Comparison of ENCODE assay signal across 15 mouse cellular contexts in the genomic region with DNA sequence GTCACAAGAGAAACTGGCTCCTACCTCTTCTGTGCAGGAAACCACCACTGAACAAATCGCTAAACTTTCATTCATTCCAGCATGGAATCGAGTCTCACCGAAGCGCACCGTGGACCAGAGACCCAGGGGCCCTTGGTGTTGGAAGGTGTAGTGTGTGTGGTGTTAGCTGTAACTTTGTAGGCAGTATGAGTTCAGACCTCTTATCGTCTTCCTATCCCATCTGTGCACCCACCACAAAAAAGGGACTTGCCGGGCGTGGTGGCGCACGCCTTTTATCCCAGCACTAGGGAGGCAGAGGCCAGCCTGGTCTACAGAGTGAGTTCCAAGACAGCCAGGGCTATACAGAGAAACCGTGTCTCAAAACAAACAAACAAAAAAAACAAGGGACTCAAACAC. TPM values are rescaled to one million over a fixed set of nuclear protein-coding genes. Genes with fewer than 3 reads are reported as not detected.
DNase-seq lines count a peak whose midpoint lies in the region; ATAC-seq and TF ChIP-seq lines count a peak whose summit lies in the region.
"Had no signal": no experiment of that assay in that cellular context is flagged by ENCODE, and none has a peak within 500 bp of the region (broad histone marks: within the 10 kb centered on the region; RNA-seq: fewer than 3 reads in every experiment).

No protein-coding gene starts in this region.

- no peak for ATAC-seq in forebrain, embryonic 15.5 days (replicated peaks)
- ATAC-seq in forebrain, embryonic 16.5 days: no peak
- ATAC-seq in intestine, embryonic 14.5 days (replicated peaks; ENCODE audit: low FRiP score, low TSS enrichment, low read depth): no peak
- 0 out of 2 replicates have a peak, but pooled peaks have one; percentile 14 for ATAC-seq in megakaryocyte progenitor cell, adult 5-6 weeks (replicated peaks; ENCODE audit: poor library complexity)
- ATAC-seq in hindbrain, embryonic 16.5 days: no peak
- no peak for ATAC-seq in hindbrain, postnatal 0 days

- H3K4me2 ChIP-seq in forebrain, embryonic 15.5 days (replicated peaks): no peak overlapping the region
- no peak overlapping the region for H3K4me2 ChIP-seq in forebrain, embryonic 16.5 days (ENCODE audit: low read length)
- H3K4me2 ChIP-seq in intestine, embryonic 14.5 days (ENCODE audit: low read length): no peak overlapping the region
- no peak overlapping the region for H3K4me2 ChIP-seq in hindbrain, embryonic 16.5 days (ENCODE audit: low read length)
- no peak overlapping the region for H3K4me2 ChIP-seq in hindbrain, postnatal 0 days (ENCODE audit: low read depth, low read length)
- H3K4me2 ChIP-seq: neural tube, embryonic 13.5 days had no signal

- H3K27me3 ChIP-seq in forebrain, embryonic 15.5 days: no peaks in the 10 kb centered on the region
- no peaks in the 10 kb centered on the region for H3K27me3 ChIP-seq in forebrain, embryonic 16.5 days (replicated peaks; ENCODE audit: control insufficient read depth, insufficient read depth, low read length)
- H3K27me3 ChIP-seq in E14TG2a.4 (ENCODE audit: insufficient read depth, low read length): 0 out of 2 replicates have a peak, but pooled peaks cover 2% of the 10 kb centered on the region
- no peaks in the 10 kb centered on the region for H3K27me3 ChIP-seq in intestine, embryonic 14.5 days (replicated peaks; ENCODE audit: control insufficient read depth, insufficient read depth, low read length)
- no peaks in the 10 kb centered on the region for H3K27me3 ChIP-seq in hindbrain, embryonic 16.5 days (replicated peaks; ENCODE audit: control insufficient read depth, insufficient read depth, low read length)
- no peaks in the 10 kb centered on the region for H3K27me3 ChIP-seq in hindbrain, postnatal 0 days (ENCODE audit: insufficient read depth, low read length)
- H3K27me3 ChIP-seq: neural tube, embryonic 13.5 days had no signal

- no peak for TF ChIP-seq CTCF in E14TG2a.4 (conservative IDR thresholded peaks at IDR 0.05; ENCODE audit: low read length)
- no peak for TF ChIP-seq CTCF in hindbrain, postnatal 0 days (IDR thresholded peaks at IDR 0.05; ENCODE audit: low read depth)

- no peak overlapping the region for H3K4me3 ChIP-seq in forebrain, embryonic 15.5 days
- H3K4me3 ChIP-seq in forebrain, embryonic 16.5 days (replicated peaks; ENCODE audit: low read length): no peak overlapping the region
- peak overlapping the region; percentile 74 for H3K4me3 ChIP-seq in E14TG2a.4 (replicated peaks; ENCODE audit: low read length)
- no peak overlapping the region for H3K4me3 ChIP-seq in intestine, embryonic 14.5 days (ENCODE audit: low read depth, low read length)
- no peak overlapping the region for H3K4me3 ChIP-seq in hindbrain, embryonic 16.5 days (ENCODE audit: low read length)
- no peak overlapping the region for H3K4me3 ChIP-seq in hindbrain, postnatal 0 days (ENCODE audit: low read length)
- H3K4me3 ChIP-seq: limb, embryonic 10.5 days; neural tube, embryonic 13.5 days had no signal

- peak overlapping the region; percentile 53 for H3K27ac ChIP-seq in forebrain, embryonic 15.5 days (replicated peaks)
- H3K27ac ChIP-seq in forebrain, embryonic 16.5 days (ENCODE audit: low read length): no peak overlapping the region; the same call in 1 of the 2 replicates
- H3K27ac ChIP-seq in intestine, embryonic 14.5 days (ENCODE audit: low read depth): peak overlapping the region; percentile 27; the same call in 1 of the 2 replicates
- H3K27ac ChIP-seq in hindbrain, embryonic 16.5 days (ENCODE audit: low read depth, low read length): no peak overlapping the region
- no peak overlapping the region for H3K27ac ChIP-seq in hindbrain, postnatal 0 days
- H3K27ac ChIP-seq: neural tube, embryonic 13.5 days had no signal

- no peaks in the 10 kb centered on the region for H3K9me3 ChIP-seq in forebrain, embryonic 15.5 days
- H3K9me3 ChIP-seq in forebrain, embryonic 16.5 days (ENCODE audit: control insufficient read depth, low read length): no peaks in the 10 kb centered on the region
- no peaks in the 10 kb centered on the region for H3K9me3 ChIP-seq in E14TG2a.4 (ENCODE audit: low read length)
- H3K9me3 ChIP-seq in intestine, embryonic 14.5 days (ENCODE audit: control insufficient read depth, low read length): no peaks in the 10 kb centered on the region
- no peaks in the 10 kb centered on the region for H3K9me3 ChIP-seq in hindbrain, embryonic 16.5 days (ENCODE audit: control insufficient read depth, low read length)
- no peaks in the 10 kb centered on the region for H3K9me3 ChIP-seq in hindbrain, postnatal 0 days (ENCODE audit: low read length)
- H3K9me3 ChIP-seq: limb, embryonic 10.5 days; neural tube, embryonic 13.5 days had no signal

- 82% methylated on average over 11 of the region's 11 CpGs for WGBS in forebrain, embryonic 15.5 days
- 69% methylated on average over 11 of the region's 11 CpGs for WGBS in forebrain, embryonic 16.5 days
- 87% methylated on average over 11 of the region's 11 CpGs for WGBS in intestine, embryonic 14.5 days
- 85% methylated on average over 11 of the region's 11 CpGs for WGBS in hindbrain, embryonic 16.5 days
- WGBS in hindbrain, postnatal 0 days: 83% methylated on average over 11 of the region's 11 CpGs

- H3K36me3 ChIP-seq in forebrain, embryonic 15.5 days: no peaks in the 10 kb centered on the region
- H3K36me3 ChIP-seq in forebrain, embryonic 16.5 days (ENCODE audit: control insufficient read depth, insufficient read depth): no peaks in the 10 kb centered on the region
- peaks cover 12% of the 10 kb centered on the region for H3K36me3 ChIP-seq in E14TG2a.4 (ENCODE audit: insufficient read depth, low read length)
- no peaks in the 10 kb centered on the region for H3K36me3 ChIP-seq in intestine, embryonic 14.5 days (ENCODE audit: control insufficient read depth, insufficient read depth, low read length)
- H3K36me3 ChIP-seq in hindbrain, embryonic 16.5 days (ENCODE audit: control insufficient read depth, insufficient read depth, low read length): no peaks in the 10 kb centered on the region
- H3K36me3 ChIP-seq in hindbrain, postnatal 0 days (ENCODE audit: insufficient read depth, low read length): no peaks in the 10 kb centered on the region
- H3K36me3 ChIP-seq: neural tube, embryonic 13.5 days had no signal

- no peak for DNase-seq in intestine, embryonic 14.5 days (ENCODE audit: low spot score)
- DNase-seq in heart, adult 18-20 months: no peak
- no peak for DNase-seq in hindbrain, postnatal 0 days (ENCODE audit: low spot score)
- DNase-seq: cerebellum, adult 9-10 months; heart, postnatal 36 days; kidney, adult 8-10 months; lung, postnatal 14 days; thymus, adult 18-20 months had no signal

- peaks cover 72% of the 10 kb centered on the region for H3K4me1 ChIP-seq in forebrain, embryonic 15.5 days
- H3K4me1 ChIP-seq in forebrain, embryonic 16.5 days (replicated peaks; ENCODE audit: control insufficient read depth, insufficient read depth, low read length): peaks cover 55% of the 10 kb centered on the region
- peaks cover 99% of the 10 kb centered on the region for H3K4me1 ChIP-seq in E14TG2a.4 (replicated peaks; ENCODE audit: low read depth, low read length)
- H3K4me1 ChIP-seq in intestine, embryonic 14.5 days (replicated peaks; ENCODE audit: control insufficient read depth, insufficient read depth, low read length): peaks cover 36% of the 10 kb centered on the region
- H3K4me1 ChIP-seq in hindbrain, embryonic 16.5 days (ENCODE audit: control insufficient read depth, insufficient read depth, low read depth, low read length): peaks cover 33% of the 10 kb centered on the region
- H3K4me1 ChIP-seq in hindbrain, postnatal 0 days (ENCODE audit: insufficient read depth, low read length): peaks cover 30% of the 10 kb centered on the region

- H3K9ac ChIP-seq in forebrain, embryonic 15.5 days (replicated peaks): no peak overlapping the region
- H3K9ac ChIP-seq in forebrain, embryonic 16.5 days (replicated peaks; ENCODE audit: low read depth, low read length): no peak overlapping the region
- H3K9ac ChIP-seq in intestine, embryonic 14.5 days (ENCODE audit: low read length): no peak overlapping the region
- H3K9ac ChIP-seq in hindbrain, embryonic 16.5 days (ENCODE audit: low read depth, low read length): no peak overlapping the region
- no peak overlapping the region for H3K9ac ChIP-seq in hindbrain, postnatal 0 days (replicated peaks; ENCODE audit: low read length)
- H3K9ac ChIP-seq: neural tube, embryonic 13.5 days had no signal

RNA-seq across cellular contexts. Expression of gene Ccdc88c, which starts 13.7 kb away (rescaled TPM):
- 18.3 and 20.3 TPM in 2 replicates for polyA plus RNA-seq in forebrain, embryonic 15.5 days (2015; fragmentation: Nextera tagmentation; extraction: Ambion mirVana)
- 18.1 and 20.7 TPM in 2 replicates for polyA plus RNA-seq in forebrain, embryonic 16.5 days (2015; fragmentation: Nextera tagmentation; extraction: Ambion mirVana)
- polyA plus RNA-seq in intestine, embryonic 14.5 days (2014; fragmentation: Nextera tagmentation; extraction: Ambion mirVana): 14.5 and 15.2 TPM in 2 replicates
- 29.2 and 42.9 TPM in 2 replicates for total RNA-seq in megakaryocyte progenitor cell, adult 5-6 weeks (2015)
- total RNA-seq in megakaryocyte progenitor cell, adult 5-6 weeks (2017): 78.9 and 97.7 TPM in 2 replicates
- total RNA-seq in heart, adult 18-20 months (2021): 1 to 10 TPM; 3.6 to 4.0 TPM
- 9.0 and 10.9 TPM in 2 replicates for polyA plus RNA-seq in hindbrain, embryonic 16.5 days (2015; fragmentation: Nextera tagmentation; extraction: Ambion mirVana)
- total RNA-seq in hindbrain, postnatal 0 days (2014; rRNA removed): 17.7 and 23.3 TPM in 2 replicates
- 11.2 and 13.0 TPM in 2 replicates for polyA plus RNA-seq in hindbrain, postnatal 0 days (2015; fragmentation: Nextera tagmentation; extraction: Ambion mirVana)

Comparison
In these comparisons a context has a peak if more than half of its experiments do, and no peak if none do; other contexts are left out.
1. H3K27ac ChIP-seq: peak in forebrain, embryonic 15.5 days (single experiment) and intestine, embryonic 14.5 days (single experiment); none in forebrain, embryonic 16.5 days (single experiment), hindbrain, embryonic 16.5 days (single experiment) and hindbrain, postnatal 0 days (single experiment).